Mouse (Mus musculus): ENCODE results near the gene Strn3.

GRCm38 (mm10) chr12:51712685-51713084 is 21.0 kb upstream of the Strn3 start:
- TF ChIP-seq CTCF (IDR thresholded peaks at IDR 0.05; ENCODE audit: low read depth, low read length) (no peak), EP300 (IDR thresholded peaks at IDR 0.05; ENCODE audit: insufficient read depth, low read depth, low read length) (no peak), POLR2A (IDR thresholded peaks at IDR 0.05; ENCODE audit: insufficient read depth, low read length) (no peak)

Measured in ES-Bruce4 (cell line).